Mouse (Mus musculus): Measurements from ENCODE around the gene Ier3. TPM values are rescaled to one million over a fixed set of nuclear protein-coding genes. Genes with fewer than 3 reads are reported as not detected.

The Ier3 gene
- polyA plus RNA-seq (2015; fragmentation: Nextera tagmentation; extraction: Ambion mirVana): 15.4 and 18.6 TPM in 2 replicates

DNA sequence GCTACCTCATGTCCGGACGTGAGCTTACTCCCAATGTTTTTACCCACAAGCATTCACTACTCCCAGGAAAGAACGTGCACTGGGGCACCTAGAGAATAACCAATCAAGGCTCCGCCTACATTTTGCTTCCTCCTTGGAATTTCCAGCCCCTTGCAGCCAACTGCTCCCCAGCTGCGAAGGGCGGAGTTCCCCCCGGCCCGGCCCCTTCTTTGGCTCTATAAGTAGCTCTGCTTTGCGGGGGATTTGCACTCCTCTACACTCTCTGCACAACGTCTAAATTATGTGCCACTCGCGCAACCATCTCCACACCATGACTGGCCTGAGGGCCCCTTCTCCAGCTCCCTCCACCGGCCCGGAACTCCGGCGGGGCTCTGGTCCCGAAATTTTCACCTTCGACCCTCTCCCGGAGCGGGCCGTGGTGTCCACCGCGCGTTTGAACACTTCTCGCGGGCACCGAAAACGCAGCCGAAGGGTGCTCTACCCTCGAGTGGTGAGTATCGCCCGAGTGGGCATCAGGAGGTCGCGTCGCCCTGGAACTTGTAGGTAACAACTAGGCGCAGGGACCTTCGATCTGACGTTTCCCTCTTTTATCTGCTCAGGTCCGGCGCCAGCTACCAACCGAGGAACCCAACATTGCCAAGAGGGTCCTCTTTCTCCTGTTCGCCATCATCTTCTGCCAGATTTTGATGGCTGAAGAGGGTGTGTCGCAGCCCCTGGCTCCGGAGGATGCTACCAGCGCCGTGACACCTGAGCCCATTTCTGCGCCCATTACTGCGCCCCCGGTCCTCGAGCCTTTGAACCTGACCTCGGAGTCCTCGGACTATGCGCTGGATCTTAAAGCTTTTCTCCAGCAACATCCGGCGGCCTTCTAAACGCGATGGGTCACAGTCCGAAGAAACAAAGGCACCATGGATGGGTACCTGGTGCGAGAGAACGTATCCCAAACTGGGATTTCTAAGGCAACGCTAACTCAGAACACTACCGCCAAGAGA lies at the start of gene Ier3:
TSS of gene Ier3 (plus strand) at position 246 of the 992 bp plus-strand sequence.
- Histone ChIP-seq H3K4me2 (ENCODE audit: low read depth, low read length) (peak within 1 kb of the TSS; percentile 93), H3K9me3 (ENCODE audit: low read length) (no peaks in the 10 kb centered on the region), H3K36me3 (replicated peaks; ENCODE audit: insufficient read depth, low read length) (peaks cover 16% of the 10 kb centered on the region), H3K27ac (ENCODE audit: low read depth) (peak within 1 kb of the TSS; percentile 88), H3K27me3 (ENCODE audit: insufficient read depth, low read length) (no peaks in the 10 kb centered on the region), H3K4me3 (ENCODE audit: low read depth, low read length) (peak within 1 kb of the TSS; percentile 74), H3K4me1 (ENCODE audit: insufficient read depth) (peaks cover 36% of the 10 kb centered on the region), H3K9ac (replicated peaks) (peak within 1 kb of the TSS; percentile 81)
- under 1% methylated on average over 62 of the region's 62 CpGs for WGBS (ENCODE audit: insufficient replicate concordance)
- DNase-seq: peak; percentile 83
- TF ChIP-seq CTCF (IDR thresholded peaks at IDR 0.05; ENCODE audit: low read depth): no peak
- no peak for TF ChIP-seq EP300 (IDR thresholded peaks at IDR 0.05; ENCODE audit: low read depth)
- peak; percentile 36 for ATAC-seq

DNA sequence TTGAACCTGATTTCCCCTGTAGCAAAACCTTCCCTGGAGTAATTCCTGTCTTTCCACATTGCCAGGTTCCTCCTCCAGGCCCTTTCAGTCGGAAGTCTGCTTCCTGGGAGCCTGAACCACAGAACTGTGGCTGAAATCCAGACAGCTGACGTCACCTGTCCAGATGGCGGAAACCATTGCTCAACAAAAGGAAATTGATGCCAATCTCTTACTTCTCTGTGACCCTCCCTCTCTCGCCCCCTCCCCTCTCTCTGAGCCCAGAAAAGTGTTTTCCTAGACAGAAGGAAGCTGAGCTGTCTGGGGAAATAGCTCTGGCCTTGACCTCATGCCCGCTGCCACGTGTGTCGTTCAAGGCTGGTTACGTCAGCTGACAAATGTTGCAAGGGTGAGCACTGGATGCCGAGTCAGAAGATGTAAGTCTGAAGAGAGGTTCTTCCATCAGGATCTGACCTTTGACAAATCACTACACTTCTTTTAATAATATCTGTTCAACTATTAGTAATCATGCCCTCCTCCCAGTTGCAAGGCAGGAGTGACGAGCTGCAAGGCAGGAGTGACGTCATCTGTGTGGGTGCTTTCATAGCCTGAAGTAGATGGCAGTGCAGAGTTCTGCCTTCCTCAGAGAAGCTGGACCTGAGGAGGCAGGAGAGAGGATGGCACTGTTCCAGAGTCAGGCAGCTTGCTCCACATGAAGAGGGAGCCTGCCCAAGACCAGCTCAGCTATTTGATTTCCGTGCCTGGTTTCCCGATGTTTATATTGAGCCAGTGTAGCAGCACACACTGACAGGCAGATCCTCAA lies 44.5 kb upstream of the Ier3 start:
- DNase-seq (peak; percentile 55), ATAC-seq (peak; percentile 77)
- no peaks in the 10 kb centered on the region for H3K27me3 ChIP-seq (ENCODE audit: insufficient read depth, low read length)
- no peak overlapping the region for H3K9ac ChIP-seq (replicated peaks)
- peak overlapping the region; percentile 51; the same call in 1 of the 2 replicates for H3K27ac ChIP-seq (ENCODE audit: low read depth)
- 21% methylated on average over 13 of the region's 13 CpGs for WGBS (ENCODE audit: insufficient replicate concordance)
- H3K4me2 ChIP-seq (ENCODE audit: low read depth, low read length): no peak overlapping the region
- H3K36me3 ChIP-seq (replicated peaks; ENCODE audit: insufficient read depth, low read length): no peaks in the 10 kb centered on the region
- H3K9me3 ChIP-seq (ENCODE audit: low read length): no peaks in the 10 kb centered on the region
- TF ChIP-seq EP300 (IDR thresholded peaks at IDR 0.05; ENCODE audit: low read depth) (peak; percentile 59; the same call in 1 of the 2 replicates), CTCF (IDR thresholded peaks at IDR 0.05; ENCODE audit: low read depth) (0 out of 2 replicates have a peak, but pooled peaks have one; percentile 6)
- peaks cover 11% of the 10 kb centered on the region for H3K4me1 ChIP-seq (ENCODE audit: insufficient read depth)
- H3K4me3 ChIP-seq (ENCODE audit: low read depth, low read length): no peak overlapping the region

- H3K36me3 ChIP-seq (replicated peaks; ENCODE audit: insufficient read depth, low read length): no peaks in the 10 kb centered on the region
- H3K27ac ChIP-seq (ENCODE audit: low read depth): no peak overlapping the region
- DNase-seq (no peak), ATAC-seq (no peak)
- H3K9ac ChIP-seq (replicated peaks): no peak overlapping the region
- no peaks in the 10 kb centered on the region for H3K27me3 ChIP-seq (ENCODE audit: insufficient read depth, low read length)
- TF ChIP-seq EP300 (IDR thresholded peaks at IDR 0.05; ENCODE audit: low read depth): no peak
- no peak for TF ChIP-seq CTCF (IDR thresholded peaks at IDR 0.05; ENCODE audit: low read depth)
- H3K4me1 ChIP-seq (ENCODE audit: insufficient read depth): peaks cover 16% of the 10 kb centered on the region
- H3K4me2 ChIP-seq (ENCODE audit: low read depth, low read length): no peak overlapping the region
- no peaks in the 10 kb centered on the region for H3K9me3 ChIP-seq (ENCODE audit: low read length)
- WGBS (ENCODE audit: insufficient replicate concordance): 49% methylated on average over 6 of the region's 6 CpGs
- H3K4me3 ChIP-seq (ENCODE audit: low read depth, low read length): no peak overlapping the region
Measured at GRCm38 (mm10) chr17:35778965-35779364, 42.5 kb upstream of the Ier3 start.

GRCm38 (mm10) chr17:35779466-35780205 lies 41.8 kb upstream of the Ier3 start:
- ATAC-seq (no peak), DNase-seq (no peak)
- no peak overlapping the region for H3K4me3 ChIP-seq (ENCODE audit: low read depth, low read length)
- H3K9ac ChIP-seq (replicated peaks): no peak overlapping the region
- WGBS (ENCODE audit: insufficient replicate concordance): 48% methylated on average over 10 of the region's 10 CpGs
- no peaks in the 10 kb centered on the region for H3K36me3 ChIP-seq (replicated peaks; ENCODE audit: insufficient read depth, low read length)
- no peak for TF ChIP-seq EP300 (IDR thresholded peaks at IDR 0.05; ENCODE audit: low read depth)
- no peak for TF ChIP-seq CTCF (IDR thresholded peaks at IDR 0.05; ENCODE audit: low read depth)
- no peaks in the 10 kb centered on the region for H3K27me3 ChIP-seq (ENCODE audit: insufficient read depth, low read length)
- H3K9me3 ChIP-seq (ENCODE audit: low read length): no peaks in the 10 kb centered on the region
- H3K4me2 ChIP-seq (ENCODE audit: low read depth, low read length): no peak overlapping the region
- H3K4me1 ChIP-seq (ENCODE audit: insufficient read depth): peaks cover 22% of the 10 kb centered on the region
- no peak overlapping the region for H3K27ac ChIP-seq (ENCODE audit: low read depth)

DNA sequence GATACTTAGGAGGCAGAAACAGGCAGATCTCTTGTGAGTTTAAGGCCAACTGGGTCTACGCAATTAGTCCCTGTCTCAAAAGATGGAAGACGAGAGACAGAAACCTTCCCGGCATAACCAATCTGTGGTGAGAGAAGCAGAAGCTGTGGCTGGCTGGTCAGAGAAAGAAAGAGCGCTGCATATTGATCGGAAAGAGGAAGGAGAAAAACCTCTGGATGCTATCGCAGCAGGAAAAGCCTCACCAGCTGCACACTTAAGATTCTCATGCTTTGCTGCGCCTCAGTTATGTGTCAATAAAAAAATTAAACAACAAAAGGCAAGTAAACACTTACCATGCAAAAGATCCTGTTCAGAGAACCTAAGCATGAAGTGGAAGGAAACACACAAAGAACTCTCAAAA lies 41.1 kb upstream of the Ier3 start:
- Histone ChIP-seq H3K27me3 (ENCODE audit: insufficient read depth, low read length) (no peaks in the 10 kb centered on the region), H3K4me2 (ENCODE audit: low read depth, low read length) (no peak overlapping the region), H3K9ac (replicated peaks) (no peak overlapping the region), H3K9me3 (ENCODE audit: low read length) (no peaks in the 10 kb centered on the region), H3K4me1 (ENCODE audit: insufficient read depth) (peaks cover 22% of the 10 kb centered on the region), H3K27ac (ENCODE audit: low read depth) (no peak overlapping the region), H3K36me3 (replicated peaks; ENCODE audit: insufficient read depth, low read length) (no peaks in the 10 kb centered on the region), H3K4me3 (ENCODE audit: low read depth, low read length) (no peak overlapping the region)
- ATAC-seq: no peak
- 44% methylated on average over 7 of the region's 7 CpGs for WGBS (ENCODE audit: insufficient replicate concordance)
- TF ChIP-seq EP300 (IDR thresholded peaks at IDR 0.05; ENCODE audit: low read depth): no peak
- TF ChIP-seq CTCF (IDR thresholded peaks at IDR 0.05; ENCODE audit: low read depth): no peak
- DNase-seq: no peak

Data from liver, postnatal 0 days (tissue).